Mouse (Mus musculus) spleen, embryonic (tissue): Measurements from ENCODE around the gene Zfp316.

Experiments used
- CTCF ChIA-PET: fragments of 350-600 bp; sonication (Branson Sonifier 250); formaldehyde crosslinking; loops from one replicate; lab custom pipeline; 2022; lab: Charles Lee

Gene Zfp316

GRCm38 (mm10) chr5:143226790-143227189 lies 43.0 kb downstream of the Zfp316 start, which contains the start of gene Spdye4a:
Gene Spdye4a (minus strand): TSS chr5:143226890.
- CTCF ChIA-PET: no interaction called here

GRCm38 (mm10) chr5:143222287-143222686 lies 47.5 kb downstream of the Zfp316 start:
- CTCF ChIA-PET: no interaction called here

GRCm38 (mm10) chr5:143220996-143221395 lies 48.8 kb downstream of the Zfp316 start:
- CTCF ChIA-PET: no interaction called here

GRCm38 (mm10) chr5:143213832-143214231 lies 56.0 kb downstream of the Zfp316 start:
- CTCF ChIA-PET: no interaction called here

GRCm38 (mm10) chr5:143205015-143205414 lies 64.8 kb downstream of the Zfp316 start:
- CTCF ChIA-PET: no interaction called here
